Mouse (Mus musculus): ENCODE data around the gene Glipr1l1.
A peak's percentile ranks its signal among the peaks of the same experiment; 100 is the strongest.
"Not testable (repeated sequence)": the region's sequence is repeated elsewhere in the genome, so short reads cannot be mapped to it uniquely, and the experiment has no call there.

Glipr1l1 gene

DNA sequence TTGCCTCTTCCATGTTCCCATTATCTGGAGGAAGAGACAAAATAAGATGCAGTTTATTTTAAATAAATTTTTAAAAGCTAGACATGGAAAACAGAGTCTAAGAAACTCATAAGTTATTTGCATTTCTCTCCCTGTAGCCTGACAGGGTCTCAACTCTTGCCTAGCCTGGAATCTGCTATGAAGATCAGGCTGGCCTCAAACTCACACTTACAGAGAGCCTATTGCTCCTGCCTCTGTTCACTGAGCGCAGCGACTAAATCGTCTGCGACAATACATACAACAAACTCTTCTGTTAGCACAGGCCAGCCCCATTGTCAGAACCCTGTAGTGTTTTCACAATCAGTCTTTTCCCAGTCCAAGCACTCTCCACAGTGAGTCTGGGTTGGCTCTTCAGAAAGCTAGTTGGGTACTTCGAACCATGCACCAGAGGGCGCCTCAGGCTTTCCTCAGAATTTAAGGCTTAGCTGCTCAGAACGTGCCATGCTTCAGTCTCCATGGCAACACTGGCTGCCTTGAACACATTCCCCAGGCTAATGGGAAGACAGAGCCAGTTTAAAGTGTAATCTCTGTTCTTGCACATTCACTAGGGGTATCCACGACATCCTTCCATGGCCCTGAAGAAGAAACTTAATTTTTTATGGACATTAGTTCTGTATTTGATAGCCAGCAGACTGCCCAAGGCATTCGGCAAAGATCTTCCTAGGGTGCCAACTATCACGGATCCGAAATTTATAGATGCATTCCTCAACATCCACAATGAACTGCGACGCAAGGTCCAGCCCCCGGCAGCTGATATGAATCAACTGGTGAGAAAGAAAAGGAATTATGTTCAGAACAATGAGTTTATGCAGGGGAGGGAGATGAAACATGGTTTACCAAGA, at the start of gene Glipr1l1:
Gene Glipr1l1 (plus strand): TSS at position 488 of the 881 bp plus-strand sequence.
- DNase-seq (ENCODE audit: low read depth, low spot score): peak; percentile 90

DNA sequence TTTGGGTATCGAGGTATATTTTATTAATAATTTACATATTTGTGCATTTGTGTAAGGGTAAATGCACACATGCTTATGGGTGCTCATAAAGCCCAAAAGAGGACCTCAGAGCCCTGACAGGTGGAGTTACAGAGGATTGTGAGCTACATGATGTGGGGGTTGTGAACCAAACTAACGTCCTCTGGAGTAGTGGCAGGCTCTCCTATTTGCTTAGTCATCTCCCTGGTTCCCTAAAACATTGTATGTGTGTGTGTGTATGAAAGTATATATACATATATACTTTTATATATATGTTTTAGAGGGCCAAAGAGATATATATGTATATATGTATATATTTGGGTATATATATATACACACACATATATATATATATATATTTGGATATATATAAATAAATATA, 36.4 kb upstream of the Glipr1l1 start:
- DNase-seq (ENCODE audit: low read depth, low spot score): no peak

DNA sequence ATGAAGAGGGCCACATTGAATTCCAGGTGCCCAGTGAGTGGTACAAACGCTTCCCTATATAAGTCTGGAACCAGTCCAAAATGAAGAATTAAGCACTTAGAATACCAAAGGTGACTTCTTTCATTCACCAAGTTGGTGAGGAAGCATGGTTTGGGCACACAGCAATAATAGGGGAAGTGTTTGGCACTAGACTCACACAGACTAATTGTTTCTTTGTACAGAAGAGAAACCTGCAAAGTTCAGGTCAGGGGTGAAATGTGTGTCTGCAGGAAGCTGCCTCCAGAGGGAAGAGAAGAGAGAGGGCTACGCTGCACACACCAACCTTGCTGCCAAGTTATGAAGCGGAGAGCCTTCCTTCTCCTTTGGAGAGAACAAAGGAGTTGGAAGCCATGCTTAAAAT, 31.3 kb upstream of the Glipr1l1 start:
- not testable (repeated sequence) for DNase-seq (ENCODE audit: low read depth, low spot score)

DNA sequence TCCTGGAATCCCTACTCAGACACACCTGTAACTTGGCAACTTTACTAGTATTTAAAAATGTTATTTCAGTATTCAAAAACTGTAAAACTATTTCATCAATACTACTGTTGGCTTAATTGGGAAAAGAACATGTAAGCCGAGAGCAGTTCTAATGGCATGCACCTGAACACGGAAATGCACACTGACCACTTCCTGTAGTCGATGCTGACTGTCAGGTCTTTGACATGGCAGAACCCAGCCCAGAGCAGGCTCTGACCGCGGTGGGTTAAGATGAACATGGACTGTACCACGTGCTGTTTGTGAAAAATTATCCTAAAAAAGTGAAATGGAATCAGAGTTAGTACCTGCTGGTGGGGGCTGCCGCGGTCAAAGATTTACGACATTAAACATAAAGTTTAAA, 16.5 kb upstream of the Glipr1l1 start:
- DNase-seq (ENCODE audit: low read depth, low spot score): not testable (repeated sequence)

DNA sequence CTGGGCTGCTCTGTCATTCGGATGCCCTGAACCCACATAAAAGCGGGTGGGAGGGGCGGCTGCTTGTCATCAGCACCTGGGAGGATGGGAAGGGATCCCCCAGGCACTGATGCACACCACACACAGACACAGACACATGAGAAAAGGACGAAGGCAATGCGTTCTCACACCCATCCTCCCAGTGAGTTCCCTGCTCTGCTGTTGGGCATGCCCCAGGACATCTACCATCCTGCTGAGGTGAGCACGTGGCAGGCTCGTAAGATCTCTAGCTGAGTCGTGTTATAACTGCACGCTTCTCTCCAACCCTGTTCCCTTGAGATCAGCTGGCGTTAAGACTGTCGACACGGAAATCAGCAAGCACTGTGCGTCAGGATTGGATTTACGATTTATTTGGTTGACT, 15.7 kb upstream of the Glipr1l1 start:
- not testable (repeated sequence) for DNase-seq (ENCODE audit: low read depth, low spot score)

DNA sequence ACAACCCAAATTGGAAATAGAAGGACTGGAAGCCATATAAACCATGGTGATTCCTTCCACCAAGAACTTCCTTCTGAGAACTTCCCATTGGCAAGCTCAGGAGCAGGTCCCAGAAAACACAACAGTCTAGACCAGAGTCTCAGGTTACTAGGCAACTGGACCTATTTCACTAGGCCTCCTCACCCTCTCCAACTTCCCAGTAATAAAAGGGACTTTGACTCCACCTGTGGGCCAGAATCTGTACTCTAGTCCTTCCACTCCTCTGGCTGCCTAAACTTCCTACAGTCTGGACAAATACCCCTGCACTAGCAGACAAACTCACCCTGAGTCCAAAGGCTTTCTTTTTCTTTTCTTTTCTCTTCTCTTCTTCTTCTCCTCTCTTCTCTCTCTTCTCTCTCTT, 8.8 kb upstream of the Glipr1l1 start:
- DNase-seq (ENCODE audit: low read depth, low spot score): peak; percentile 37

DNA sequence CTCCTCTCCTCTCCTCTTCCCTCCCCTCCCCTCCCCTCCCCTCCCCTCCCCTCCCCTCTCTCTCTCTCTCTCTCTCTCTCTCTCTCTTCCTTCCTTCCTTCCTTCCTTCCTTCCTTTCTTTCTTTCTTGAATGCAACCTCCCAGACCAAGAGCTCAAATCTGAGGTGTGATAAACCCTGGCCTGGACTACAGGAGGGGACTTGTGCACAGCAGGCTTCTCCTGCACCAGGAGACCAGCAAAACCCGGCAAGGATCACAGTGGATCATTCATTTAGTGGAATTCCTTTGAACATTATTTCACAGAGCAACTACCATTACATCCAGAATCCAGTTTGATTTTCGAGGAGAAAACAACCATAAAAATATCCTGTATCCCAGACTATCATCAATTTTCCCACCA, 8.0 kb upstream of the Glipr1l1 start:
- DNase-seq (ENCODE audit: low read depth, low spot score): not testable (repeated sequence)

DNA sequence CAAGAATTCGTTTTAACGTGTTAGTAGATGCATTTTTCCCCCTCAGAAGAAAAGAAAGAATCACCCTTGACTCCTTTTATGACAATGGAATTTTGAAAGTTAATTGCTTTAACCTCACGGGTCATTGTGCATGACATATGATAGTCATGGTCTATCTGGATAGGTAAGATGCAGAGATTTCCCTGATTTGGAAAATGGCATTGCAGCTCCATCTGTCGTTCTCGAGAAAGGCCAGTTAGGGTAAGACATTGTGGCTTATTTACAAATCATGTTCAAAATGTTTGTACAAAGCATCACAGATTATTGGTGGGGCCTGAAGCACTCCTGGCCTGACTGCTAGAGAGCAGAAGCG, 570 bp downstream of the Glipr1l1 start:
- DNase-seq (ENCODE audit: low read depth, low spot score): not testable (repeated sequence)

DNA sequence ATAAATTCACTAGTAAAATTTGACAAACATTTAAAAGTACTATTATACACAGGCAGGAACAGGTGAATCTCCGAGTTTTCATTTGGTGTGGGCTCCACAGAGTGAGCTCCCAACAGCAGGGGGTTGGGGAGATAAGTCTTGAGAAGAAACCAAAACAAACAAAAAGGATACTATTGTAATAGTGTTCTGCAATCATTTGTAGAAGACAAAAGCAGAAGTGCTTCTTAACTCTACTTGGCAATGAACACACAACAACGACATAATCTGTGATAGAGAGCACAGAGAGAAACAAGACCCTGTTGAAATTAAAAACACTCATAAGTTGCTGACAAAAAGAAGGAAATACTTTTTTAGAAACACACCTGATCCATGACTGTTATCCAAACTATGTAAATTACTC, 20.1 kb downstream of the Glipr1l1 start:
- DNase-seq (ENCODE audit: low read depth, low spot score): no peak

DNA sequence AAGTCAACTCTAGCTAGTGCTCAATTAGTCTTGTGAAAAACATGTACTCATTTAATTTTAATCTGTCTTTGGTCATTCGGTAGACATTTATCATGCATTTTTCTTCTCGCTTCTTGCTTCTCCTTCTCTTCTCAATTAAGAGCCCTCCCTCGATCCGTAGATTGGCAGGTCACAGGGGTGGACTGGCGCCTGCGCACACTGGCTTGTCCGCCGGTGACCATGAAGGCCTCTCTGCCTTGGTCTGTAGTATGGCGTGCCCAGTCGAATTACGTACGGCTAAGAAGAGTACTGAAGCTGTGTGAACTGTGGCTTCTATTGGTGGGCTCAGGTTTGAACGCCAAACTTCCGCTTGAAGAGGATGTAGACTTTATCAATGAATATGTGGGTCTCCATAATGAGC, 23.2 kb downstream of the Glipr1l1 start, which contains the start of gene Glipr1l2:
Gene Glipr1l2 (plus strand): TSS at position 198 of the 400 bp plus-strand sequence.
- no peak for DNase-seq (ENCODE audit: low read depth, low spot score)

DNA sequence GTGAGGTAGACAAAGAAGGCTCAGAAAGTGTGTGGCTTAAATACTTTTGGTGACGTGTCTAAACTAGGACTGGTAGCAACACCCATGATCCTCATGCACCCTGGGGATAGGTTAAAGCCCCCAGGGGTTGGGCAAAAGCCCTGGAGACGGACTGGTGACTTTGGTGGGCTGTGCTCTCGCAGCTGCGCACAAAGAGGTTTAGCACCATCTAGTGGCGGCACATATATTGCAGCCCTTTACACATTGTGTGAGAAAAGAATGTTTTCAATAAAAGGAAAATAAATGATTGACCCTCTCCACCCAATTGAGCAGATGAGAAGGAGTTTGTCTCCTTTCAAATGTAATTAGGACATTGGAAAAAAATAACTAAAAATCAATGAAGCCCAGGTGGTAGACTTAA, 45.8 kb downstream of the Glipr1l1 start:
- DNase-seq (ENCODE audit: low read depth, low spot score): peak; percentile 66

DNA sequence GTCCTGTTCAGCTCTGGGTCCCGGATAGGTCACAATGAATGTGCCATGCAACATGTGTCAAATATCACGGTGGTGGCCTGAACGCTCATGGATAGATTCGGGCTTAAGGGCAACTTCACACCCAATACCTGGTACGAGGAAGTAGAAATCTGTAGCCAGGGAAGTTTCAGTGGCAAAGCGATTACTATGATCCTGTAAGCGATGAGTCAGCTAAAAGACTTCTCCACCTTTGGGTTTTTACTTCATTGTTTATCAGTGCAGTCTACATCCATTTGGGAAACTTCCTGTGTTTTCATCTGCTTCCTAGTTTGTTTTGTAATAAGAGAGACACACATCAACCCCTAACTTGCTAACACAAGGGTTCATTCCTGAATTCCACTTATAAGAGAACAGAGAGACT, 50.4 kb downstream of the Glipr1l1 start:
- DNase-seq (ENCODE audit: low read depth, low spot score): no peak

DNA sequence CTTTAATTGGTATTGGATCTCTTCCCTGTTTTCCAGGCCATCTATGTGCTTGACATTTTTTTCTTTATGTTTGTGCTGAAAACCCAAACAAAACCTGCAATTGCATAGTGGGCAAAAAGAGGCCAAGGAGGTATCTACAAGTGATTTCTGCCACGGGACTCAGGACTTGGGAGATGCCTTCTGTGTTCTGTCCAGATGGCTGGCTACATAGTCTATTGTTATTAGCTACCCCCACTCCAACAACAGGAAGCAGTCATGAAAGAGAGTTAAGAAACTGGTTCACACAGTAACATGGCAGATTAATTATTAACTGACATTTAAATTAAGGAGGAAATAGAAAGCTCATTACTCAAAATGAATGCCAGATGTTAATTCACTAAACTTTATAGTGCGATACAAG, 65.1 kb downstream of the Glipr1l1 start:
- not testable (repeated sequence) for DNase-seq (ENCODE audit: low read depth, low spot score)

DNA sequence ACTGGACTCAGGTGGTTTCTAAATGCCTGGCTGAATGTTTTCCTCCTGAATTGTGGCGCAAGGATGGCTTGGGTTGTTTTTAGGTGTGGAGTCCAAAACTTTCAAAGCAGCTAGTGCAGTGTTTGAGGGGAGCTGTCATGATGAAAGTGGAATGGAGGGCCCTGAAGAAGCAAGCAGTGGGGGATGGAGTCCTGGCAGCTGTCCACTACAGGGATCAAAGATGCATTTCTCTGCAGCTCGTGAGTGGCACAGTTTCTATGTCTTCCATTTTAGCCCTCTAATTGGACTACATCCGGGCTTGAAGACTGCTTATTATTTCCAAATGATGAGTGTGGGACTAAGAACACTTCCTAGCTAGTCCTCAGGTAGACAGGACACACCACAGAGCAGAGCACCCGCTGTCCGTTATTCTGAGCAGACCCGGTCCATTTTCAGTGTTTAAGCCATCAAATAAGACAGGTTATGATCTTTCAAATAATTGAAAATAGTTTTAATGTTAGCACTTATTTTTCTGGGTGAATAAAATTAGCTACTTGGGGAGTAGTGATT, 67.8 kb downstream of the Glipr1l1 start:
- not testable (repeated sequence) for DNase-seq (ENCODE audit: low read depth, low spot score)

Measured in R1 (cell line).